Mouse (Mus musculus): ENCODE data around the gene Mtg1.

- no peak for TF ChIP-seq CTCF (IDR thresholded peaks at IDR 0.05; ENCODE audit: control insufficient read depth, insufficient read depth, insufficient replicate concordance, low read depth, low read length)
- no peak for TF ChIP-seq POLR2A (IDR thresholded peaks at IDR 0.05; ENCODE audit: control insufficient read depth, low read depth, low read length)
Measured at GRCm38 (mm10) chr7:140160363-140160762, 23.0 kb downstream of the Mtg1 start.
